Mouse (Mus musculus) lung, embryonic 14.5 days (tissue): ENCODE data around the gene Alkbh2. TPM values are rescaled to one million over a fixed set of nuclear protein-coding genes. Genes with fewer than 3 reads are reported as not detected.
A peak's percentile ranks its signal among the peaks of the same experiment; 100 is the strongest.

ENCODE experiments used
- ATAC-seq: fragments of 200-750 bp; cut with Nextera tagmentation; 2 replicates; pipeline ENCODE4 v1.8.0; 2017; ENCODE audit warnings: mild to moderate bottlenecking, moderate TSS enrichment, moderate library complexity; ENCODE audit not compliant: insufficient read depth
- DNase-seq: peaks from one replicate; pipeline ENCODE4 v3.0.0-alpha.2; 2015
- H3K27ac ChIP-seq: fragments of 300-500 bp; sonication (generic); 2 replicates; pipeline ENCODE4 v1.5.1; 2014; ENCODE audit warnings: low read depth, mild to moderate bottlenecking, moderate library complexity
- H3K27me3 ChIP-seq: fragments of 300-500 bp; sonication (generic); 2 replicates; pipeline ENCODE4 v1.6.1; 2014; ENCODE audit warnings: low read length, control low read depth; ENCODE audit not compliant: insufficient read depth
- H3K36me3 ChIP-seq: fragments of 300-500 bp; sonication (generic); 2 replicates; pipeline ENCODE4 v1.6.1; 2014; ENCODE audit warnings: control low read depth; ENCODE audit not compliant: insufficient read depth
- H3K4me1 ChIP-seq: fragments of 300-500 bp; sonication (generic); 2 replicates; pipeline ENCODE4 v1.6.1; 2014; ENCODE audit warnings: antibody characterized with exemption, control low read depth; ENCODE audit not compliant: insufficient read depth
- H3K4me2 ChIP-seq: fragments of 300-500 bp; sonication (generic); 2 replicates; pipeline ENCODE4 v1.6.1; 2014; ENCODE audit warnings: mild to moderate bottlenecking
- H3K4me3 ChIP-seq: fragments of 300-500 bp; sonication (generic); 2 replicates; pipeline ENCODE4 v1.5.1; 2014; ENCODE audit warnings: low read depth, low read length
- H3K9ac ChIP-seq: fragments of 300-500 bp; sonication (generic); 2 replicates; pipeline ENCODE4 v1.6.1; 2014
- H3K9me3 ChIP-seq: fragments of 300-500 bp; sonication (generic); 2 replicates; pipeline ENCODE4 v1.6.1; 2016; ENCODE audit warnings: low read depth, low read length, control low read depth
- CTCF ChIP-seq: IDR thresholded peaks from 2 replicates; pipeline ENCODE4 v1.5.1; 2016; ENCODE audit warnings: antibody characterized with exemption, low read depth
- WGBS: fragments of 180-500 bp; shearing (Covaris S2); extraction: QIAGEN DNeasy Blood & Tissue Kit; methylation state at CpG from one replicate; pipeline ENCODE4 v1.1.7; 2014; 5-methylcytosine and 5-hydroxymethylcytosine counted together
- polyA plus RNA-seq: library from polyadenylated mRNA; unstranded; fragments of >200 nt; fragmentation: Nextera tagmentation; extraction: Ambion mirVana; gene quantifications from 2 replicates; pipeline ENCODE4 v1.2.1, GENCODE M21; 2014

Alkbh2 gene
- polyA plus RNA-seq, 1 experiment from 2014 or later: 8.9 TPM

GRCm38 (mm10) chr5:114172936-114173335, 44.9 kb upstream of the Alkbh2 start:
- Histone ChIP-seq H3K9me3 (no peaks in the 10 kb centered on the region), H3K4me3 (no peak overlapping the region), H3K27me3 (no peaks in the 10 kb centered on the region), H3K4me2 (no peak overlapping the region), H3K9ac (no peak overlapping the region), H3K27ac (no peak overlapping the region), H3K36me3 (no peaks in the 10 kb centered on the region), H3K4me1 (no peaks in the 10 kb centered on the region)
- TF ChIP-seq CTCF: no peak
- ATAC-seq (no peak), DNase-seq (no peak)
- 88% methylated on average over 3 of the region's 3 CpGs for WGBS

- ATAC-seq: no peak
- Histone ChIP-seq H3K4me1 (no peaks in the 10 kb centered on the region), H3K9ac (no peak overlapping the region), H3K36me3 (no peaks in the 10 kb centered on the region), H3K27ac (no peak overlapping the region), H3K27me3 (no peaks in the 10 kb centered on the region), H3K4me3 (no peak overlapping the region), H3K4me2 (no peak overlapping the region), H3K9me3 (no peaks in the 10 kb centered on the region)
- no peak for DNase-seq
- no peak for TF ChIP-seq CTCF
- WGBS: 78% methylated on average over 7 of the region's 7 CpGs
These were observed 42.3 kb upstream of the Alkbh2 start for GRCm38 (mm10) chr5:114170345-114170744.

GRCm38 (mm10) chr5:114163117-114163696, 35.2 kb upstream of the Alkbh2 start:
- ATAC-seq (no peak), DNase-seq (no peak)
- no peaks in the 10 kb centered on the region for H3K27me3 ChIP-seq
- H3K4me3 ChIP-seq: no peak overlapping the region
- H3K4me2 ChIP-seq: no peak overlapping the region
- H3K36me3 ChIP-seq: no peaks in the 10 kb centered on the region
- H3K9ac ChIP-seq: no peak overlapping the region
- H3K9me3 ChIP-seq: no peaks in the 10 kb centered on the region
- TF ChIP-seq CTCF: no peak
- H3K4me1 ChIP-seq: no peaks in the 10 kb centered on the region
- H3K27ac ChIP-seq: no peak overlapping the region
- 55% methylated on average over 6 of the region's 6 CpGs for WGBS

GRCm38 (mm10) chr5:114162106-114162815, 34.2 kb upstream of the Alkbh2 start:
- peak; percentile 4 for DNase-seq
- no peaks in the 10 kb centered on the region for H3K36me3 ChIP-seq
- H3K27ac ChIP-seq: no peak overlapping the region
- peak; percentile 29; the same call in 1 of the 2 replicates for TF ChIP-seq CTCF
- no peaks in the 10 kb centered on the region for H3K9me3 ChIP-seq
- H3K4me1 ChIP-seq: no peaks in the 10 kb centered on the region
- no peak overlapping the region for H3K9ac ChIP-seq
- no peak for ATAC-seq
- H3K4me3 ChIP-seq: no peak overlapping the region
- H3K4me2 ChIP-seq: no peak overlapping the region
- no peaks in the 10 kb centered on the region for H3K27me3 ChIP-seq
- WGBS: 44% methylated on average over 12 of the region's 12 CpGs

- 82% methylated on average over 6 of the region's 6 CpGs for WGBS
- no peaks in the 10 kb centered on the region for H3K9me3 ChIP-seq
- no peak for ATAC-seq
- DNase-seq: no peak
- H3K4me2 ChIP-seq: no peak overlapping the region
- no peak overlapping the region for H3K9ac ChIP-seq
- no peaks in the 10 kb centered on the region for H3K4me1 ChIP-seq
- H3K27ac ChIP-seq: no peak overlapping the region
- no peaks in the 10 kb centered on the region for H3K36me3 ChIP-seq
- no peak overlapping the region for H3K4me3 ChIP-seq
- H3K27me3 ChIP-seq: no peaks in the 10 kb centered on the region
- no peak for TF ChIP-seq CTCF
These were observed 33.4 kb upstream of the Alkbh2 start for GRCm38 (mm10) chr5:114161424-114161823.

- DNase-seq (no peak), ATAC-seq (no peak)
- H3K27ac ChIP-seq: no peak overlapping the region
- H3K9ac ChIP-seq: no peak overlapping the region
- H3K4me3 ChIP-seq: no peak overlapping the region
- H3K4me1 ChIP-seq: no peaks in the 10 kb centered on the region
- H3K36me3 ChIP-seq: no peaks in the 10 kb centered on the region
- no peaks in the 10 kb centered on the region for H3K9me3 ChIP-seq
- no peaks in the 10 kb centered on the region for H3K27me3 ChIP-seq
- H3K4me2 ChIP-seq: no peak overlapping the region
- TF ChIP-seq CTCF: no peak
- WGBS: 50% methylated on average over 7 of the region's 7 CpGs
These were observed 29.2 kb upstream of the Alkbh2 start for GRCm38 (mm10) chr5:114157236-114157635.

GRCm38 (mm10) chr5:114155168-114155933, 27.3 kb upstream of the Alkbh2 start:
- Histone ChIP-seq H3K27ac (no peak overlapping the region), H3K4me2 (no peak overlapping the region), H3K36me3 (no peaks in the 10 kb centered on the region), H3K4me1 (no peaks in the 10 kb centered on the region), H3K27me3 (no peaks in the 10 kb centered on the region), H3K9me3 (no peaks in the 10 kb centered on the region), H3K4me3 (no peak overlapping the region), H3K9ac (no peak overlapping the region)
- no peak for TF ChIP-seq CTCF
- DNase-seq (no peak), ATAC-seq (peak; percentile 47; the same call in 1 of the 2 replicates)
- WGBS: 40% methylated on average over 9 of the region's 9 CpGs
